Mouse (Mus musculus): Measurements from ENCODE around the gene Iqsec3.

DNA sequence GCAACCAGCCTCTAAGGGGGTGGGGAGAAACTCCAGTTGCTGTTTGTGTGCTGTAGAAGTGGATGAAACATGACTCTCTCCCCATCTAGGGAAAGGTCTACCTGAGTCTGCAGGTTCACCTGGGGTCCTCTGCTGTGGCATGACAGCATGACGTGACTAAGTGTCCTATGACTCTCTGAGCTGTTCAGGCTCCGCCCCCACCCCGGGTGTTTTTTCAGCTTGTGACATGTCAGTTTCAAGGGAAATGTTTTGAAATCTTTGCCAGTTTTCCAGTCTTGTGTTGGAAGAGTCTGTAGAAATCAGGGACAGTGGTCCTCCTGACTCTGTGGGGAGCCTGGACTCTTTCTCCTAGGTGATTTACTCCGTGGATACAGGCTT, 135.0 kb downstream of the Iqsec3 start:
- TF ChIP-seq POLR2A (IDR thresholded peaks at IDR 0.05; ENCODE audit: extremely low read depth, insufficient read depth, low read length), result no peak
- TF ChIP-seq CTCF (IDR thresholded peaks at IDR 0.05; ENCODE audit: extremely low read depth, insufficient read depth, low read length), result no peak

All from cortical plate, adult 2 months (tissue).